Mouse (Mus musculus): ENCODE measurements around the gene Rdh7. TPM values are rescaled to one million over a fixed set of nuclear protein-coding genes. Genes with fewer than 3 reads are reported as not detected.
A peak's percentile ranks its signal among the peaks of the same experiment; 100 is the strongest.
"Not testable (repeated sequence)": the region's sequence is repeated elsewhere in the genome, so short reads cannot be mapped to it uniquely, and the experiment has no call there.

Rdh7 gene
- polyA plus RNA-seq, 1 experiment from 2014 or later, result 1.1 TPM

DNA sequence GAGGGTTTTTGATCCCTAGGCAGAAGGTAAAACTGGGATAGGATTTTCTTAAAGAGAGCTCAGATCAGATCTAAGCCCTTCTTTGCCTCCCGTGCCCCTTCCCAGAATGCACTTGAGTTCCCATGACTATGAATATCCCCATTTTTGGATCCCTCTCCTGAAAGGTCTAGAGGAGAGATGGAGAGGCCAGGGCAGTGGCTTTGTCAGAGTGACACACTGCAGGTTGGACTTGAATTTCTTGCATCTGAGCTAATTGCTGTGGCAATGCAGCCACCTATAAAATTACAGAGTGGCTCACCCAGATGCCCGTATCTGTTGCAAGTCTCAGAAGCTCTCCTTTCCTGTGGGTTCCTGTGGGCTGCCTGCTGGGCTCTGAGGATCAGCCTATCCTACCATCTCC is 9.6 kb upstream of the Rdh7 start, which contains the start of gene Sdr9c7:
Gene Sdr9c7 (plus strand): TSS at position 301 of the 400 bp plus-strand sequence.
- H3K9me3 ChIP-seq (ENCODE audit: control insufficient read depth), result no peaks in the 10 kb centered on the region
- 78% methylated on average over 2 of the region's 2 CpGs for WGBS
- no peaks in the 10 kb centered on the region for H3K27me3 ChIP-seq (replicated peaks; ENCODE audit: control insufficient read depth, insufficient read depth, low read length)
- H3K27ac ChIP-seq (ENCODE audit: low read depth, low read length), result no peak within 1 kb of the TSS
- no peak within 1 kb of the TSS for H3K4me3 ChIP-seq (ENCODE audit: low read depth, low read length)
- H3K36me3 ChIP-seq (ENCODE audit: control insufficient read depth, insufficient read depth), result no peaks in the 10 kb centered on the region
- no peak for TF ChIP-seq CTCF (IDR thresholded peaks at IDR 0.05; ENCODE audit: low read depth)
- H3K4me1 ChIP-seq (replicated peaks; ENCODE audit: control insufficient read depth, insufficient read depth, low read length), result peaks cover 8% of the 10 kb centered on the region; the same call in 1 of the 2 replicates
- H3K4me2 ChIP-seq (replicated peaks; ENCODE audit: low read depth), result no peak within 1 kb of the TSS
- no peak for ATAC-seq
- H3K9ac ChIP-seq (ENCODE audit: low read depth, low read length), result no peak within 1 kb of the TSS

DNA sequence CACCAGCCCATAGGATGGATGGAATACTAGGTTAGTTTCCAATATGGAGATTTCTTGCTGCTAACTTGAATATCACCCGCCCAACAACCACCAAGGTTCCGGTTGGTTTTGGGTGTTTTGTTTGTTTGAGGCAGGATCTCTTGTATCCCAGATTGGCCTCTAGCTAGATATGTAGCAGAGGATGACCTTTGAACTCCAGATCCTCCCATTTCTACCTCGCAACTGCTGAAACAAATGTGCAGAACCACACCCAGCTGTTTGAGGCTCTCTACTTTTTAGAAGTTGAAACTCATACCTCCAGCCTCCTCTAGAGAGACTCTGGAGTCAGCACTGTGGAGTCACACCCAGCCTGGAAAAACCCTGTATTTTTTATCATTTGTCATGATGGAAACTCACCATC is 8.9 kb upstream of the Rdh7 start:
- Histone ChIP-seq H3K4me1 (replicated peaks; ENCODE audit: control insufficient read depth, insufficient read depth, low read length) (peaks cover 8% of the 10 kb centered on the region; the same call in 1 of the 2 replicates), H3K27ac (ENCODE audit: low read depth, low read length) (no peak overlapping the region), H3K9me3 (ENCODE audit: control insufficient read depth) (no peaks in the 10 kb centered on the region), H3K4me2 (replicated peaks; ENCODE audit: low read depth) (no peak overlapping the region), H3K27me3 (replicated peaks; ENCODE audit: control insufficient read depth, insufficient read depth, low read length) (no peaks in the 10 kb centered on the region), H3K36me3 (ENCODE audit: control insufficient read depth, insufficient read depth) (no peaks in the 10 kb centered on the region), H3K9ac (ENCODE audit: low read depth, low read length) (no peak overlapping the region), H3K4me3 (ENCODE audit: low read depth, low read length) (no peak overlapping the region)
- no peak for TF ChIP-seq CTCF (IDR thresholded peaks at IDR 0.05; ENCODE audit: low read depth)
- no peak for ATAC-seq
- 39% methylated on average over 3 of the region's 3 CpGs for WGBS

DNA sequence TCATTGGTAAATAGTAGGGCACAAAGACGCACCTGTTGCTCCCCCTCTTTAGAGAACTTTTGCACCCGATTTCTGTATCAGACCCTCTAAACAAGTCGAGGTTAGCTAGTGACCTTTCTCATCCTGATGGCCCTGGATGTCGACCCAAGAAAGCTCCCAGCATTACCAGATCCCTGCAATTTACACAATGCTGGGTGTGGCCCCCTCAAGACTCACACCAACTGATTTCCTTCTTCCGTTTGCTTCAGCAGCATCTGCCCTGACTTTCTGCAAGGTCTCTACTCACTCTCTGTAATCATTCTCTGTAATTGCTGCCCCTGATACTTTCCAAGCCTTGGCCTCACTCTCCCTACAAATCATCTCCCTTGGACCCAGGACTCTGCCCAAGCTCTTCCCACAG is 8.1 kb upstream of the Rdh7 start:
- WGBS, result 35% methylated on average over 5 of the region's 5 CpGs
- no peak overlapping the region for H3K27ac ChIP-seq (ENCODE audit: low read depth, low read length)
- no peak overlapping the region for H3K9ac ChIP-seq (ENCODE audit: low read depth, low read length)
- no peak overlapping the region for H3K4me3 ChIP-seq (ENCODE audit: low read depth, low read length)
- no peak for TF ChIP-seq CTCF (IDR thresholded peaks at IDR 0.05; ENCODE audit: low read depth)
- no peak for ATAC-seq
- H3K4me1 ChIP-seq (replicated peaks; ENCODE audit: control insufficient read depth, insufficient read depth, low read length), result peaks cover 8% of the 10 kb centered on the region; the same call in 1 of the 2 replicates
- no peaks in the 10 kb centered on the region for H3K36me3 ChIP-seq (ENCODE audit: control insufficient read depth, insufficient read depth)
- H3K27me3 ChIP-seq (replicated peaks; ENCODE audit: control insufficient read depth, insufficient read depth, low read length), result no peaks in the 10 kb centered on the region
- H3K9me3 ChIP-seq (ENCODE audit: control insufficient read depth), result no peaks in the 10 kb centered on the region
- no peak overlapping the region for H3K4me2 ChIP-seq (replicated peaks; ENCODE audit: low read depth)

DNA sequence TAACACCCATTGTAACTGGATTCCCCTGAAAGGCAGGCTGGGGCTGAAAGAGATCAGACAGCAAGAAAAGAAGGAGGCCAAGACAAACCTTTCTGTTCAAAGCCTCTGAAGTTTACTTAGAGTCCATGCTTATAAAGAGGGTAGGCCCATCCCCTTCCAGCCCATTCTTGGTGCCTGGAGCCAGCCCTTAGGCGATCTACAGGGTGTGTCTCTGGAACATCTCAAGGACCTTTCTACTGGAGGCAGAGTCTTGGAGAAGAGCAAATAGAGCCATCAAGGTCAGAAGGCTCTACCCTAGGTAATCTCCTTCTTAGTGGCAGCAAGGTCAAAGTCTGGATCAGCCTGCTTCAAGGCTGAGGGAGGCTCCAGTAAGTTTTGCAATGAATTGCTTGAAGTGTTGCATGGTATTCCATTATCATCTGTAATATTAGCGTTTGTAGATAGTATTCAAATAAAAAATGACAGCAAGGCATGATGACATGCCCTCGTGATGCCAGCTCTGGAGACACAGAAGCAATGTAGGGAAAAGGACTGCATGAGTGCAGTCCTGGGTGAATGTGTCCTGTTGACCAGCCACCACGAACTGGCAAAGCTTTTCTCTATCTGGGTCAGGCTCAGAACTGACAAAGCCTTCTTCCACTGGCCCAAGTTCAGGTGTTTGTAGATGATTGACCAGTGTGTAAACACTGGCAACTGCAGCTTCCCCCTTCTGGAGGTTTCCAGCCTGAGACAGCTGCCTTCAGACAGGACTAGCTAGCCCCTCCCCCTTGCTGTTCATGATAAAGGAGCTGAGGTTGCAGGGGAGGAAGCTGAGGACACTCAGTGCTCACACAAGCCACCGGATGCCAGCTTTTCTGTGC is 4.8 kb upstream of the Rdh7 start:
- Histone ChIP-seq H3K4me2 (replicated peaks; ENCODE audit: low read depth) (0 out of 2 replicates have a peak overlapping the region, but pooled peaks have one; percentile 25), H3K27ac (ENCODE audit: low read depth, low read length) (peak overlapping the region; percentile 74)
- not testable (repeated sequence) for H3K27me3 ChIP-seq (replicated peaks; ENCODE audit: control insufficient read depth, insufficient read depth, low read length); H3K4me1 ChIP-seq (replicated peaks; ENCODE audit: control insufficient read depth, insufficient read depth, low read length); H3K9me3 ChIP-seq (ENCODE audit: control insufficient read depth); H3K9ac ChIP-seq (ENCODE audit: low read depth, low read length); H3K4me3 ChIP-seq (ENCODE audit: low read depth, low read length); H3K36me3 ChIP-seq (ENCODE audit: control insufficient read depth, insufficient read depth)
- 26% methylated on average over 5 of the region's 5 CpGs for WGBS
- ATAC-seq, result peak; percentile 98

DNA sequence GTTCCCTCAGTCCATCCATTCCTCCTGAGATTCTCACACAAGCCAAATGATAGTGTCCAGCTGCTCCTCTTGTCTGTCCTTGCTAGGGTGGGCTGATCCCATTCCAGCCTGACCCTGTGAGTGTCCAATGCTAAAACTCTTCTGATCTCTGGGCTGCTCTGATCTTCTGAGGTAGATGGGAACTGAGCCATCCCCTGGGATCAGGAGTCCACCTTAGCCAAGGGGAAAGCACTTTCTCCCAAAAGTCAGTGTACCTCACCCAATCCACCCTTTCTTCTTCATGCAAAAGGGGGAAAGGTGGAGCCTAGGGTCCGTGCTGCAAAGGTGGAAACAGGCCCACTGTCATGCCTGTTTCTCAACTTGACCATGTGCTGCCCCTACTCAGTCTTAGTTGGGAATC is 2.9 kb upstream of the Rdh7 start:
- Histone ChIP-seq H3K4me2 (replicated peaks; ENCODE audit: low read depth) (no peak overlapping the region), H3K4me3 (ENCODE audit: low read depth, low read length) (no peak overlapping the region), H3K4me1 (replicated peaks; ENCODE audit: control insufficient read depth, insufficient read depth, low read length) (peaks cover 3% of the 10 kb centered on the region), H3K9ac (ENCODE audit: low read depth, low read length) (no peak overlapping the region), H3K9me3 (ENCODE audit: control insufficient read depth) (no peaks in the 10 kb centered on the region), H3K27ac (ENCODE audit: low read depth, low read length) (no peak overlapping the region), H3K27me3 (replicated peaks; ENCODE audit: control insufficient read depth, insufficient read depth, low read length) (no peaks in the 10 kb centered on the region), H3K36me3 (ENCODE audit: control insufficient read depth, insufficient read depth) (no peaks in the 10 kb centered on the region)
- ATAC-seq, result no peak
- no peak for TF ChIP-seq CTCF (IDR thresholded peaks at IDR 0.05; ENCODE audit: low read depth)
- WGBS, result 91% methylated on average over 1 of the region's 1 CpGs

DNA sequence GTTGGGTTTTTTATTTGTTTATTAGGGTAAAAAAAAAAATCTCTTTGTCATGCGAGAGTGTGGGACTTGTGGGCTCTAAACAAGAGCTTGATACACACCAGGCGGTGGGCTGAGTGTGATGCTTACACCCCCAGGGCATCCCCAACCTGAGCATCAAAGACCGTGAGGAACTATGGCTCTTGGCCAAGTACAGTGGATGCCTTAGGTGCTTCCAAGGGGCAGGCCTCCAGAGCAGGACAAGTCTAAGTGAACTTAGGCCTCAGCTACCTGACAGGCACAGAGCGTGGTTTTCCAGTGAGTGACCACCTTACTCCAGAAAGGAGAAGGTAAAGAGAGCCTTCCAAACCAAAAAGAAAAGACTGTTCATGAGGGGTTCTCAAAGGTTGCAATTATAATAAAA is 1.6 kb downstream of the Rdh7 start:
- 86% methylated on average over 4 of the region's 4 CpGs for WGBS
- ATAC-seq, result no peak
- H3K9ac ChIP-seq (ENCODE audit: low read depth, low read length), result no peak overlapping the region

More for the DNA sequence above, 1.6 kb downstream of the Rdh7 start:
- H3K4me2 ChIP-seq (replicated peaks; ENCODE audit: low read depth), result no peak overlapping the region
- no peaks in the 10 kb centered on the region for H3K9me3 ChIP-seq (ENCODE audit: control insufficient read depth)
- no peaks in the 10 kb centered on the region for H3K27me3 ChIP-seq (replicated peaks; ENCODE audit: control insufficient read depth, insufficient read depth, low read length)
- no peak for TF ChIP-seq CTCF (IDR thresholded peaks at IDR 0.05; ENCODE audit: low read depth)
- H3K4me3 ChIP-seq (ENCODE audit: low read depth, low read length), result no peak overlapping the region
- no peak overlapping the region for H3K27ac ChIP-seq (ENCODE audit: low read depth, low read length)
- H3K4me1 ChIP-seq (replicated peaks; ENCODE audit: control insufficient read depth, insufficient read depth, low read length), result peaks cover 3% of the 10 kb centered on the region
- no peaks in the 10 kb centered on the region for H3K36me3 ChIP-seq (ENCODE audit: control insufficient read depth, insufficient read depth)
